Mouse (Mus musculus) liver, adult 2 months (tissue): ENCODE results near the gene Psmd5.

ENCODE experiments used
- CTCF ChIP-seq: fragments of 200-500 bp; IDR thresholded peaks from 2 replicates; pipeline ENCODE4 v1.5.1; 2011; ENCODE audit warnings: low read depth, low read length, control low read depth
- POLR2A ChIP-seq: fragments of 200-500 bp; IDR thresholded peaks from 2 replicates; pipeline ENCODE4 v1.6.1; 2011; ENCODE audit warnings: low read length, control low read depth; ENCODE audit not compliant: insufficient read depth; ENCODE audit errors: extremely low read depth

GRCm38 (mm10) chr2:34808057-34808456 lies 66.7 kb downstream of the Psmd5 start:
- no peak for TF ChIP-seq CTCF
- no peak for TF ChIP-seq POLR2A
